Mouse (Mus musculus) stomach, postnatal 0 days (tissue): ENCODE measurements around the gene Ctnnbip1. TPM values are rescaled to one million over a fixed set of nuclear protein-coding genes. Genes with fewer than 3 reads are reported as not detected.

Experiments
- ATAC-seq: fragments of 200-750 bp; cut with Nextera tagmentation; 2 replicates; pipeline ENCODE4 v1.8.0; 2017; ENCODE audit not compliant: low FRiP score, low TSS enrichment
- DNase-seq: peaks from one replicate; pipeline ENCODE4 v3.0.0-alpha.2; 2016; ENCODE audit warnings: low spot score
- H3K27ac ChIP-seq: fragments of 300-500 bp; sonication (generic); replicated peaks from 2 replicates; pipeline ENCODE4 v1.5.1; 2014; ENCODE audit warnings: mild to moderate bottlenecking, control low read depth
- H3K27me3 ChIP-seq: fragments of 300-500 bp; sonication (generic); 2 replicates; pipeline ENCODE4 v1.6.1; 2014; ENCODE audit warnings: low read length; ENCODE audit not compliant: control insufficient read depth, insufficient read depth
- H3K36me3 ChIP-seq: fragments of 300-500 bp; sonication (generic); 2 replicates; pipeline ENCODE4 v1.6.1; 2014; ENCODE audit warnings: low read length, mixed read lengths; ENCODE audit not compliant: control insufficient read depth, insufficient read depth
- H3K4me1 ChIP-seq: fragments of 300-500 bp; sonication (generic); replicated peaks from 2 replicates; pipeline ENCODE4 v1.6.1; 2014; ENCODE audit warnings: antibody characterized with exemption; ENCODE audit not compliant: control insufficient read depth, insufficient read depth
- H3K4me2 ChIP-seq: fragments of 300-500 bp; sonication (generic); replicated peaks from 2 replicates; pipeline ENCODE4 v1.6.1; 2014; ENCODE audit warnings: low read depth, mild to moderate bottlenecking, control low read depth, moderate library complexity
- H3K4me3 ChIP-seq: fragments of 300-500 bp; sonication (generic); 2 replicates; pipeline ENCODE4 v1.5.1; 2014; ENCODE audit warnings: low read depth, low read length, control low read depth
- H3K9ac ChIP-seq: fragments of 300-500 bp; sonication (generic); 2 replicates; pipeline ENCODE4 v1.6.1; 2014; ENCODE audit warnings: mild to moderate bottlenecking, low read length, control low read depth, mixed read lengths
- H3K9me3 ChIP-seq: fragments of 300-500 bp; sonication (generic); 2 replicates; pipeline ENCODE4 v1.6.1; 2016; ENCODE audit warnings: low read length; ENCODE audit not compliant: control insufficient read depth
- CTCF ChIP-seq: IDR thresholded peaks from 2 replicates; pipeline ENCODE4 v1.5.1; 2016; ENCODE audit warnings: antibody characterized with exemption, low read depth, mild to moderate bottlenecking, moderate library complexity
- EP300 ChIP-seq: optimal IDR thresholded peaks from 2 replicates; pipeline ENCODE3; 2016; ENCODE audit warnings: antibody characterized with exemption
- WGBS: fragments of 180-500 bp; shearing (Covaris S2); extraction: QIAGEN DNeasy Blood & Tissue Kit; methylation state at CpG from one replicate; pipeline ENCODE4 v1.1.7; 2014; 5-methylcytosine and 5-hydroxymethylcytosine counted together
- polyA plus RNA-seq: library from polyadenylated mRNA; unstranded; fragments of >200 nt; fragmentation: Nextera tagmentation; extraction: Ambion mirVana; gene quantifications from 2 replicates; pipeline ENCODE4 v1.2.1, GENCODE M21; 2015

Ctnnbip1 gene
- polyA plus RNA-seq, 1 experiment from 2014 or later = 60.1 TPM

DNA sequence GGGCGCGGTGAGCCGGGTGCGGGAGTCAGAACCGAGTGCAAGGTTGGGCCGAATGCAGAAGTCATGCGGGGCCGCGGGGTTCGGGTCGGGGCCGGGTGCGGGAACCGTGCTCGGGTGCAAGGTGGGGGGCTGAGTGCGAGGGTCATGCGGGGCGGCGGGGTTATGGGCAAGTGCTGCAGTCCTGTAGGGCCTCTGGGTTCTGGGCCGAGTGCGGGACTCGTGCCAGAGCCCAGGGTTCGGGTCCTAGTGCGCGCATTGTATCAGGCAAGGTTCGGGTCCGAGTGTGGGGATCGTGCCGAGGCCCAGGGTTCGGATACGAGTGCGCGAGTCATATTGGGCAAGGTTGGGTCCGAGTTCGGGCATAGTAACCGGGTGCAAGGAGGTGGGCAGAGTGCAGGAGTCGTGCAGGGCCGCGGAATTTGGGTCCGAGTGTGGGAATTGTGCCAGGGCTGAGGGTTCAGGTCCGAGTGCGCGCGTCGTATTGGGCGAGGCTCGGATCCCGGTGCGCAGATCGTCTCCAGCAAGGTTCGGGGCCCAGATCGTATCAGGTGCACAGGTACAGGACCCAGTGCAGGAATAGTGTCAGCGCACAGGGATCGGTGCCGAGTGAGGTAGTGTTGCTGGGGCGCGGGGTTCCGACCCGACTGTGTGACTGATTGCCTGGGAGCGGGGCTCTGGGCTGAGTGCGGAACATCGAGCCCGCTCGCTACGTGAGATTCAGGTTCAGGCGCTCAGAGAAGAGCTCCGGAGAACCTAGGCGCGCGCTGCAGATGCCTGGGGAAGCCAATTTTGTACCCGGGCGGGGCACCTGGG, 69.0 kb downstream of the Ctnnbip1 start:
- ATAC-seq (peak; percentile 52), DNase-seq (peak; percentile 55)
- Histone ChIP-seq H3K27me3 (no peaks in the 10 kb centered on the region), H3K9me3 (no peaks in the 10 kb centered on the region), H3K4me2 (peak overlapping the region; percentile 99), H3K4me3 (peak overlapping the region; percentile 95), H3K4me1 (no peaks in the 10 kb centered on the region; the same call in 1 of the 2 replicates), H3K36me3 (no peaks in the 10 kb centered on the region), H3K27ac (peak overlapping the region; percentile 58), H3K9ac (peak overlapping the region; percentile 91)
- no peak for TF ChIP-seq CTCF
- TF ChIP-seq EP300 = no peak
- WGBS = under 1% methylated on average over 71 of the region's 72 CpGs

- no peak overlapping the region for H3K27ac ChIP-seq
- ATAC-seq (no peak; the same call in 1 of the 2 replicates), DNase-seq (no peak)
- TF ChIP-seq EP300 (no peak), CTCF (no peak)
- no peaks in the 10 kb centered on the region; the same call in 1 of the 2 replicates for H3K4me1 ChIP-seq
- H3K27me3 ChIP-seq = no peaks in the 10 kb centered on the region
- peak overlapping the region; percentile 99 for H3K4me2 ChIP-seq
- no peaks in the 10 kb centered on the region for H3K9me3 ChIP-seq
- H3K9ac ChIP-seq = peak overlapping the region; percentile 91
- WGBS = 14% methylated on average over 24 of the region's 24 CpGs
- H3K36me3 ChIP-seq = no peaks in the 10 kb centered on the region
- H3K4me3 ChIP-seq = peak overlapping the region; percentile 95
Measured at GRCm38 (mm10) chr4:149587596-149588168, 69.6 kb downstream of the Ctnnbip1 start.

DNA sequence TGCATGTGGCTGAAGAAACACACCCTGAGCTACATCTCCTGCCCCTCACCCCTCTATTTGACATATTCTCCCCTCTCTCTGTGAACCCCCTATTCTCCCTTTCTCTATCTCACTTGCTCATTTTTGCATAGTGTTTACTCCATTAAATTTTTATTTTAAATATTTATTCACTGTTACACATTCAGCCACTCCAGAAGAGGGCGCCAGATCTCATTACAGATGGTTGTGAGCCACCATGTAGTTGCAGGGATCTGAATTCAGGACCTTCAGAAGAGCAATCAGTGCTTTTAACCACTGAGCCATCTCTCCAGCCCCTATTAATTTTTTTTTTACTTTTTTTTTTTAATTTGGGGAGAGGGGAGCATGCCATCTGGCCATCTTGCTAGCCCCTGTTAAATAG, 72.2 kb downstream of the Ctnnbip1 start:
- Histone ChIP-seq H3K27me3 (no peaks in the 10 kb centered on the region), H3K9ac (no peak overlapping the region), H3K27ac (no peak overlapping the region), H3K9me3 (no peaks in the 10 kb centered on the region), H3K36me3 (no peaks in the 10 kb centered on the region), H3K4me3 (no peak overlapping the region), H3K4me1 (no peaks in the 10 kb centered on the region; the same call in 1 of the 2 replicates), H3K4me2 (no peak overlapping the region)
- no peak for ATAC-seq
- no peak for DNase-seq
- 80% methylated on average over 1 of the region's 1 CpGs for WGBS
- TF ChIP-seq EP300 = no peak
- TF ChIP-seq CTCF = peak; percentile 55

GRCm38 (mm10) chr4:149591486-149591885, 73.5 kb downstream of the Ctnnbip1 start:
- no peak overlapping the region for H3K4me3 ChIP-seq
- WGBS = 90% methylated on average over 2 of the region's 2 CpGs
- no peak for DNase-seq
- H3K9ac ChIP-seq = no peak overlapping the region
- no peak overlapping the region for H3K27ac ChIP-seq
- no peaks in the 10 kb centered on the region for H3K9me3 ChIP-seq
- no peaks in the 10 kb centered on the region for H3K36me3 ChIP-seq
- TF ChIP-seq CTCF = peak; percentile 68
- no peak for TF ChIP-seq EP300
- no peaks in the 10 kb centered on the region for H3K27me3 ChIP-seq
- no peak overlapping the region for H3K4me2 ChIP-seq
- H3K4me1 ChIP-seq = no peaks in the 10 kb centered on the region; the same call in 1 of the 2 replicates
- no peak for ATAC-seq

GRCm38 (mm10) chr4:149594913-149595581, 77.0 kb downstream of the Ctnnbip1 start:
- no peak overlapping the region for H3K27ac ChIP-seq
- DNase-seq (no peak), ATAC-seq (no peak)
- no peaks in the 10 kb centered on the region for H3K27me3 ChIP-seq
- TF ChIP-seq EP300 (no peak), CTCF (no peak)
- H3K4me2 ChIP-seq = no peak overlapping the region
- WGBS = 67% methylated on average over 9 of the region's 9 CpGs
- no peak overlapping the region for H3K4me3 ChIP-seq
- no peak overlapping the region for H3K9ac ChIP-seq
- H3K36me3 ChIP-seq = no peaks in the 10 kb centered on the region
- no peaks in the 10 kb centered on the region for H3K9me3 ChIP-seq
- H3K4me1 ChIP-seq = no peaks in the 10 kb centered on the region
